Mouse (Mus musculus) testis, adult 2 months (tissue): ENCODE results near the gene Gnb1l.

ENCODE experiments used
- CTCF ChIP-seq: fragments of 200-500 bp; IDR thresholded peaks from 2 replicates; pipeline ENCODE4 v1.5.1; 2012; ENCODE audit warnings: low read depth, mild to moderate bottlenecking, inconsistent platforms, low read length, moderate library complexity; ENCODE audit not compliant: control insufficient read depth, insufficient read depth, insufficient replicate concordance
- POLR2A ChIP-seq: fragments of 200-500 bp; IDR thresholded peaks from 2 replicates; pipeline ENCODE4 v1.6.1; 2012; ENCODE audit warnings: low read depth, mild to moderate bottlenecking, inconsistent platforms, low read length, moderate library complexity; ENCODE audit not compliant: control insufficient read depth

DNA sequence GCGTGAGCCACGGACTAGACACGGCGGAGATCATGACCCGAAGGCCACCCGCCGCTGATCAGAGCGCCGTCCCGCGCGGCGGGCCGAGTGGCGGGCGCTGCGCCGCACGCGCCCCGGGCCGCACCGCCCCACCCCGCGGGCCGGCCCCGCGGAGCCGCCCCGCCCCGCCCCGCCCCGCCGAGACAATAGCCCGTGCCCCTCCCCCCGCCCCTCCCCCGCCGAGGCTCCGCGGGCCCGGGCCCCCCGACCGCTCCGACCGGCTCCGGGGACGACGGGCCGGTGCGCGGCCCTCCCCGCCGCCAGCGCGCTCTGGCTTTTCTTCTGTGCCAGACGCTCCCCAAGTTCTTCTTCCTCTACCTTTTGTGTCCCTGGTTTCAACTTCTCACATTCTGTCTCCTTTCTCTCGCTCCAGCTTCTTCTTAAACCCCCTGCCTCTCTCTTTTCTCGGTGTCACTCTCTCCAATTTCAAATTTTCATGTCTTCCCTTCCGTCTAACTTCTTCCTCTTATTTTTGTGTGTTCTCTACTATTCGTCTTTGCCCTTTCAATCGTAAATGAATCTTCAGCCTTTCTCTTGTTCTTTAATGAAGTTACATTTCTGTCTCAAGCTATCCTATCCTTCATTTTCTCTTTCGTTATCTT, 88.5 kb downstream of the Gnb1l start:
- no peak for TF ChIP-seq CTCF
- no peak for TF ChIP-seq POLR2A
